Mouse (Mus musculus) E14TG2a.4 (cell line): ENCODE results near the gene Ect2.
A peak's percentile ranks its signal among the peaks of the same experiment; 100 is the strongest.

Source experiments
- H3K27me3 ChIP-seq: 2 replicates; pipeline ENCODE4 v1.6.1; 2014; ENCODE audit warnings: low read length, control low read depth; ENCODE audit not compliant: insufficient read depth
- H3K36me3 ChIP-seq: 2 replicates; pipeline ENCODE4 v1.6.1; 2014; ENCODE audit warnings: low read length, control low read depth; ENCODE audit not compliant: insufficient read depth
- H3K4me1 ChIP-seq: replicated peaks from 2 replicates; pipeline ENCODE4 v1.6.1; 2014; ENCODE audit warnings: low read depth, low read length, control low read depth
- H3K4me3 ChIP-seq: replicated peaks from 2 replicates; pipeline ENCODE4 v1.5.1; 2014; ENCODE audit warnings: mild to moderate bottlenecking, low read length
- H3K9me3 ChIP-seq: 2 replicates; pipeline ENCODE4 v1.6.1; 2014; ENCODE audit warnings: low read length, control low read depth
- CTCF ChIP-seq: conservative IDR thresholded peaks from 2 replicates; pipeline ENCODE4 v1.5.1; 2014; ENCODE audit warnings: low read length
- NANOG ChIP-seq: IDR thresholded peaks from 2 replicates; pipeline ENCODE4 v1.6.1; 2014; ENCODE audit warnings: borderline replicate concordance, low read length, mixed read lengths
- POU5F1 ChIP-seq: IDR thresholded peaks from 2 replicates; pipeline ENCODE4 v1.6.1; 2014; ENCODE audit warnings: low read length, borderline replicate concordance

The Ect2 gene

GRCm38 (mm10) chr3:27153701-27154209 is at the start of gene Ect2:
Gene Ect2 (minus strand): TSS chr3:27153878.
- no peaks in the 10 kb centered on the region; the same call in 1 of the 2 replicates for H3K9me3 ChIP-seq
- no peaks in the 10 kb centered on the region for H3K27me3 ChIP-seq
- peaks cover 30% of the 10 kb centered on the region for H3K36me3 ChIP-seq
- H3K4me1 ChIP-seq, result peaks cover 63% of the 10 kb centered on the region
- H3K4me3 ChIP-seq, result peak within 1 kb of the TSS; percentile 97
- TF ChIP-seq NANOG, result no peak
- TF ChIP-seq POU5F1, result no peak
- TF ChIP-seq CTCF, result no peak

DNA sequence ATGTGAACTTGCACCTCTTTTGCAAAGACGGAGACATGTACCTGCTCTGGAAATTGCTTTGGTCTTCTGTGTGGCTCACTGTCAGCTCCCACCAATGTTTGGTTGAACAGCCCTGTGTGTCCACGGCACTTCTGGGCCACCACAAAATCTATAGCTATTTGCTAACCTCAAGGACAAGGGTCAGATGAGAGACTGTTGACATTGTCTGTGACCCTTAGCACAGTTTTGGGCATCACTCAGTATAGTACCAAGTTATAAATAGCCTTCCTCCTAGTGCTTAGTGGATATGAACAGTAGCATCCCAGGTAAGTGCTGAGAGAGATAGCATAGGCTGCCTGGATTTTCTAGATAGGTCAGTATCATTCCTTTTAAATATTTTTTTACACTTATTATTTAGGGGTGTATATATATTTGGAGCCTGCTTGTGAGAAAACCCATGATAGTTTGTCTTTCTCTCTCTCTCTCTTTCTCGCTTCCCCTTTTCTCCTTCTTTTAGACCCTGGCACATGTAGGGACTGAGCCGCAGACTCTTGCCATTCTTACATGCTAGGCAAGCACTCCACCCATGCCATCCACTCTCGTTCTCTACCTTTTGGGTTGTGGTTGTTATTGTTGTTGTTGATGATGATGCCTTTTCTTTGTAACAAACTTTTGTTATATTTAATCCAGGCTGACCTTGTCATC is 48.2 kb upstream of the Ect2 start:
- H3K36me3 ChIP-seq, result no peaks in the 10 kb centered on the region
- no peaks in the 10 kb centered on the region for H3K9me3 ChIP-seq
- no peaks in the 10 kb centered on the region for H3K27me3 ChIP-seq
- no peak overlapping the region for H3K4me3 ChIP-seq
- TF ChIP-seq NANOG (no peak), CTCF (no peak), POU5F1 (no peak)
- peaks cover 23% of the 10 kb centered on the region for H3K4me1 ChIP-seq

DNA sequence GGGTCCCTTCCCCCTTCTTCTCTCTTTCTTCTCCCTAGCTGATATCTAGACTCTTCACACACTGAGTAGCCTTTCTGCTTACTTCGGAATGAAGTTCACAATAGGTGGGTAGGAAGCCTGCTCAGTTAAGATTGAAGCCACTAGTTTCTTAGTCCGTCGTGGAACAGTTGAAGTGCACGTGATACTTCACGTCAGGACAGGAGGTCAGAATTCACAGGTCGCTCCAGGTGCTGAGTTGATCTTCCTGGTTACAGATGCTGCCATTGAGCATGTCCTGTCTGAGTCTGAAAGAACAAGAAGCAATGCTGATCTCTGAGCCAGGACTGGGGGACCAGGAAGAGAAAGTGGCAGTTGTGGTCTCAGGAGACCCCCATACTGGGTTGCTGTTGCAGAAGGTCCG is 45.4 kb upstream of the Ect2 start:
- no peaks in the 10 kb centered on the region for H3K27me3 ChIP-seq
- H3K36me3 ChIP-seq, result no peaks in the 10 kb centered on the region
- H3K4me1 ChIP-seq, result peaks cover 10% of the 10 kb centered on the region; the same call in 1 of the 2 replicates
- no peaks in the 10 kb centered on the region for H3K9me3 ChIP-seq
- TF ChIP-seq CTCF, result no peak
- no peak for TF ChIP-seq POU5F1
- TF ChIP-seq NANOG, result no peak
- no peak overlapping the region for H3K4me3 ChIP-seq

DNA sequence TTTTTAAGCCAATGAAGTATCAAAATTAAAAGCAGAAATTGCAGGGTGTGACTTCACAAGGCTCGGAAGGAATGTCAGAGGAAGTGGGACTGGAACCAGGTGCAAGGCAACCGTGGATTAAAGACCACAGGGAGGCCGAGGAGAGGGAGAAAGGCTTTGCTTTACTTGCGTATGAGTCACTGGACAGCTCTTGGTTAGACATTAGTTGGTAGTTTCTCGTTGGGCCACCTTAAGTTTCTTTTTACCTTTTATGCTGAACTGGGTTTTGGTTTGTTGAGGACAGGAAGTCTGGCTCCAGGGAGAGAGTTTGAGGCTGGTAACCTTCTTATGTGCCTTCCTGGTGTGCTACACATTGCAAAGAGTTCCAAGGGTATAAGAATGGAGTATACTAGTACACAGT is 44.1 kb upstream of the Ect2 start:
- Histone ChIP-seq H3K27me3 (no peaks in the 10 kb centered on the region), H3K36me3 (no peaks in the 10 kb centered on the region)

GRCm38 (mm10) chr3:27196529-27196928 is 42.9 kb upstream of the Ect2 start:
- Histone ChIP-seq H3K4me1 (peaks cover 21% of the 10 kb centered on the region), H3K9me3 (no peaks in the 10 kb centered on the region), H3K36me3 (no peaks in the 10 kb centered on the region), H3K4me3 (no peak overlapping the region), H3K27me3 (no peaks in the 10 kb centered on the region)
- no peak for TF ChIP-seq CTCF
- no peak for TF ChIP-seq NANOG
- no peak for TF ChIP-seq POU5F1

More for the DNA sequence above, 44.1 kb upstream of the Ect2 start:
- TF ChIP-seq NANOG, result no peak
- TF ChIP-seq CTCF, result no peak
- TF ChIP-seq POU5F1, result no peak
- no peak overlapping the region for H3K4me3 ChIP-seq
- no peaks in the 10 kb centered on the region for H3K9me3 ChIP-seq
- H3K4me1 ChIP-seq, result peaks cover 10% of the 10 kb centered on the region; the same call in 1 of the 2 replicates

- Histone ChIP-seq H3K4me3 (no peak overlapping the region), H3K36me3 (no peaks in the 10 kb centered on the region), H3K4me1 (peaks cover 29% of the 10 kb centered on the region), H3K27me3 (no peaks in the 10 kb centered on the region), H3K9me3 (no peaks in the 10 kb centered on the region)
- TF ChIP-seq POU5F1 (no peak), NANOG (no peak), CTCF (no peak)
Measured at GRCm38 (mm10) chr3:27195573-27196227, 42.0 kb upstream of the Ect2 start.

DNA sequence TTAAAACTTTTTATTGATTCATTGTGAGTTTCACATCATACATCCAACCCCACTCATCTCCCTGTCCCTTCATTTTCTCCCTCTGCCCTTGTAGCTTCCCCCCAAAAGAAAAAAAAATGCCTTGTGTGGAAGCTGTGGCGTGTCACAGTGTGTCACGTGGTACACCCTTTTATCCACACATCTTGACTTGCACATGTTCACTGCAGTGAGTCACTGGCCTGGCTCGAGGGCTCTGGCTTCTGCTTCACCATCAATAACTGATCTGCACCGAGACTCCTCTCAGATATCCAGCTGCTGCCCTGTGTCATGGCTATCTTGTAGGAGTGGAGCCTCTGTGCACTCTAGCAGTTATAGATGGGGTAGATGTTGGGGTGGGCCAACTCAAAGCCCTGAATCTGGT is 41.5 kb upstream of the Ect2 start:
- H3K9me3 ChIP-seq, result no peaks in the 10 kb centered on the region
- no peak for TF ChIP-seq NANOG
- no peak for TF ChIP-seq CTCF
- no peak for TF ChIP-seq POU5F1
- H3K4me1 ChIP-seq, result peaks cover 35% of the 10 kb centered on the region
- no peaks in the 10 kb centered on the region for H3K36me3 ChIP-seq
- H3K27me3 ChIP-seq, result no peaks in the 10 kb centered on the region
- no peak overlapping the region for H3K4me3 ChIP-seq

DNA sequence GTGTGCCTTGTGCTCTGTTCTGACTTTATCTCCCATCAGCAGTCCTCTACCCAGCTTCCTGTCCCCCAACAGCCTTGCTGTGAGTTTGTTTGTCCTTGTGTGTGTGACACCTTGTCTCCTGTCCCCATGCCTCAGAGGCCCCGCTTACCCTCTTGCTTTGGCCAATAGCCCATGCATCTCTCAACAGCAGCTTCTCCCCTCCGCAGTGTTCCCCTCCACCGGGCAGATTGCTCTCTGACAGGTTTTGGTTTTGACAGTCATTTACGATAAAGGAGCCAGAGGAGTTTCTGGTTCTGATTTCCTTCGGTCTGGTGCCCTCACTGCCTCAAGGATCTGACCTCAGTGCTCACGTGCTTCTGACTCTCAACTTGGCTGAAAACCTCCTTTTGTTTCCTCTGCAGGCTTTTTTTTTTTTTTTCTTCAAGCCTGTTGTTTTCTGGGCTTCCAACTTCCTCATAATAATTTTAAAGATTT is 40.2 kb upstream of the Ect2 start:
- Histone ChIP-seq H3K9me3 (no peaks in the 10 kb centered on the region), H3K27me3 (no peaks in the 10 kb centered on the region), H3K36me3 (no peaks in the 10 kb centered on the region), H3K4me3 (no peak overlapping the region), H3K4me1 (peaks cover 48% of the 10 kb centered on the region)
- TF ChIP-seq POU5F1 (no peak), CTCF (no peak)

DNA sequence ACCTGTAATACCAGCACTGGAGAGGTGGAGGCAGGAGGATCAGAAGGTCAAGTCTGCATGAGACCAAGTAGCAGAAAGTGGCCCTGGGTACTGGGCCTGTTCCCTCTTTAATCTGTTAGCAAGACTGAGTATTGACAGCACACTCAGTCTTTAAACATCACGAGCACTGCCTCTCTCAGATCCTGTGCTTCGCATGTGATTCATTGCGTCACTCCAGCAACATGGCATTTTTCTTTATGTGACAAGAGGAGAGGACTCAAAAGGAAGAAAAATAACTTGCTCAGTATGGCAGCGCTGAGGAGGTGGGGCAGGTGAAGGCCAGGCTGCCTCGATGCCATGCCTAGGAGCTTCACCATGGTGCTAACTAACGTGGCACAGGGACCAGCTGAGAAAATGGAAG is 38.2 kb upstream of the Ect2 start:
- Histone ChIP-seq H3K9me3 (no peaks in the 10 kb centered on the region), H3K36me3 (no peaks in the 10 kb centered on the region), H3K27me3 (no peaks in the 10 kb centered on the region), H3K4me3 (no peak overlapping the region), H3K4me1 (peaks cover 56% of the 10 kb centered on the region)
- TF ChIP-seq NANOG (no peak), POU5F1 (no peak), CTCF (no peak)
